Mouse (Mus musculus) layer of hippocampus, adult 9-11 months (tissue): ENCODE results near the gene Dimt1.
A peak's percentile ranks its signal among the peaks of the same experiment; 100 is the strongest.
"Not testable (repeated sequence)": the region's sequence is repeated elsewhere in the genome, so short reads cannot be mapped to it uniquely, and the experiment has no call there.

ENCODE experiments used
- DNase-seq: peaks from one replicate; pipeline ENCODE4 v3.0.0; 2022

Gene Dimt1

DNA sequence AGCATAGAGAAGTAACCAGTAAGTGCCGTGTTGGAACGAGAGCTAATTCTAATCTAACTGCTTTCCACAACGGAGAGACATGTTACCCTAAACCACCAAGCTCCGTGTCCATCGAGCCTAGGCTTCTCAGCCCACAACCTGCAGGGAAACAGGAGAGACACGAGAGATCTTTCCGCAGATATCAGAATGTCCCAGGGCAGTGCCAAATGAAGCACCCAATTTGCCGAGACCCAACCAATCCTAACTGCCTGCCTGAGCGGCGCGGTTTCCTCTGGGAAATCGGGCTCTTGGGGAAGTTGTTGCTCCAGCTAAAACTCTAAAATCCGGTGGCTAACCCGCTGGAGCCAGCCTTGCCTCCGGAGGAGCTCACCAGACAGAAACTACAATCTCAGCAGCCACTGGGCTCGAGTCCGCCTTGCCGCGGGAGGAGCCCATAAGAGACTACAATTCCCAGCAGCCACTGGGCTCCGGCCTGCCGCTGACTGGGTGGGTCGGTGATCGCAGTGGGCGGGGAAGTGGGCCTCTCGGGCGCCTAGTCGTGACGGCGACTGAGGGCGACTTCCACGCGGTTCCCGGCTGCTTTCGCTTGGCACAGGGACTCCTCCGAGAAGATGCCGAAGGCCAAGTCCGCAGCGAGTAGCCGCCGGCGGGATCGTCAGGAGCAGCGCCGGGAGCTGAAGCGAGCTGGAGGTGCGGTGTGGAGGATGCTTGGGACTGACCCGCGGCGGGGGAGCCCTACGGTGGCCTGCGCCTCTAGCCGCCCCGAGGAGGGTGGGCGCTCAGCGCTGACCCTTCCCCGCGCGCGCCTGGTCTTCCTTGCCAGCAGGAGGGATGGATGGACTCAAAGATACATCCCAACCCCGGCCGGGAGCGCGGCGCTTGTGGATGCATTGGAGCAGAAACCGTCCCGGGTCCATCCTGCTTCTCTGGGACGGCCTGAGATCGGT is at the start of gene Dimt1:
Gene Dimt1 (plus strand): TSS at position 534 of the 947 bp plus-strand sequence.
- peak; percentile 96 for DNase-seq

DNA sequence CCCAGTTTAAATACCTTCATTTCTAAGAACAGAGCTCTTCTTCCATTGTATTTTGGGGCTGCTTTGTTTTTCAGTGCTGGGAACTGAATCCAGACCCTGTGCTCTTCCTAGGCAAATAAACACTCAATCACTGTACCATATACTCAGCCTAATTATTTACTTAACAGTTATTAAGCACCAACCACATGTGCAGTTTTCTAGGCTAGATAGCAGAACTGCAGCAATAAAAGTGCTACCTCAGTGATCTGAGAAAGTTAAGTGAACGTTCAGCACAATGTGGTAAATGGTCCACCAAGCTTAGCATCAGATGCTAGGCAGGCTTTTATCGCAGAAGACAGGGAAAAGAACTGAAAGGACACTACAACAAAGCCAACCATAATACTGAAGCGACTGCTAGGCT is 42.3 kb upstream of the Dimt1 start:
- no peak for DNase-seq

GRCm38 (mm10) chr13:106905154-106905553 is 41.8 kb upstream of the Dimt1 start:
- DNase-seq: not testable (repeated sequence)

DNA sequence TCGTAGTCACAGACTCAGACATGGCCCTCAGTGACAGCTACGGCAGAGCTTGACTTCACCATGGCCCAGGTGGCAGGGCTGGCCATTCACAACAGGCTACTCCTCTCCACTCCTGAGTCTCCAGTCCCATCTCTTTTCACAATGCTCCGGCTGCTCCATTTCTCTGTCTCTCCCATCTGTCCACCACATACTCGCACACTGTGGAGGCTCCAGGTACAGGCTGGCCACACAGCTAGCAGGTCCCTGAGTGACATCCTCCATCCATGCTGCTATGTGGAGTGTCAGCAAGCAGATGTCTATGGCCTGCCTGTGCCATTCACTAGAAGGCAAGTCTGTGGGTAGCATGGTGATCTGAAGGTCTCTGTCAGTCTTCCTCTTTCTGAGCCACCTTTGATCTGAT is 39.7 kb upstream of the Dimt1 start:
- no peak for DNase-seq

DNA sequence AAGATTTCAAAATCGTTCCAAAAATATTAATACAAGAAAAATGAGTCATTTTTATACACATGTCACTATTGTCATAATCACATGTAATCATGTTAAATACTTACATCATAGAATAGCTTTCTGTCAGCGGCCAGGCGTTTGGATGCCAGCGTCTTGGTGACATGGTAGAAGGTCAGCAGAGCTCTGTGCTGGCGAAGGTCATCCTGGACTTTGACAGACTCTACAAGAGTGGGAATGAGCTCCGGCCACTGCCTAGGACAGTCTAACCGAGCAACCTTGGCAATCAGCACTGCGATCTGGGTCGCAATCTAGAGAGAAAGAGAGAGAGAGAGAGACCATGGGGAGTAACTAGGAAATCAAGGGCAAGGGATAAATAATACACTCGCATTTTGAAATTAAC is 36.8 kb upstream of the Dimt1 start:
- no peak for DNase-seq

DNA sequence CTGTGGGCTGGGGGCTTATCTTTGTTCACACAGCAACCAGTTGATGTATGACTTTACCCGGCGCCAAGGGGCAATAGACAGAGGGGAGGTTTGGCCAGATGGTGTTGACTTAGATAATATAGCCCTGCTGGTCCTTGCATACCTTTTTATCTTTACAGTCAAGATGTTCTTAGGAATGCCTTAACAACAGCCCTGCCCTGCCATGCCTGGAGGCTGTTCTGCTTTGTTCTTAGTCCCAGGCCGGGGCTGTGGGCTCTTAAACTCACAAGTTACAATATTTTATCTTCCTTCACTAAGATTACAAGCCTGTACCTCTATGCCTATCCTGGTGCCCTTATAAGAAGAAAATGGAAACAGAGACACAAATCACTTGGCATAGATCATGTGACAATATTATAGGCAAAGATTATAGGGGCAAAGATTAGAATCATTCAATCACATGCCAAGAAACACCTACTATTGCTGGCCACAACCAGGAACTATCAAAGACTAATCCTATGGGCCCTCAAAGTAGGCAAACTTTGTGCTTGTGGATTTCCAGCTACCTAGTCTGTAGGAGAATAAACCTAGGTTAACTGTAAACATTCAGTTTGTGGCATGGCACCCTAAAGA is 33.7 kb upstream of the Dimt1 start:
- no peak for DNase-seq

GRCm38 (mm10) chr13:106918322-106919050 is 28.4 kb upstream of the Dimt1 start:
- DNase-seq: no peak

DNA sequence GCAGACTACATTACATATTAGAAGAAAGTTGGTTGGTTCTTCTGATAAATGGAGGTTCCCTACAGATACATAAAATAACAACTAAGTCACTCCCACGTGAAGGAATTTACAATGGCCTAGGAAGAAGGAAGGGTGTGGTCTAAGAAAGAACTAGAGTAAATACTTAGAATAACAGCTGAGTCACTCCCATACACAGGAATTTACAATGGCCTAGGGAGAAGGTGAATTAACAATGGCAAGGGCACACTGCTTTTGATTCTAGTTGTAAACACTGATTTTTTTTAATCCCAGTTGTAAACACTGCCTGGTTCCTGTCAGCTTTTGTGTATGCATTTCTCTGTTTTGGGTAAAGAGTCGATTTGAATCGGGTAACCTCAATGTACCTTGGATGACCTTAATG is 21.0 kb upstream of the Dimt1 start:
- DNase-seq: not testable (repeated sequence)

DNA sequence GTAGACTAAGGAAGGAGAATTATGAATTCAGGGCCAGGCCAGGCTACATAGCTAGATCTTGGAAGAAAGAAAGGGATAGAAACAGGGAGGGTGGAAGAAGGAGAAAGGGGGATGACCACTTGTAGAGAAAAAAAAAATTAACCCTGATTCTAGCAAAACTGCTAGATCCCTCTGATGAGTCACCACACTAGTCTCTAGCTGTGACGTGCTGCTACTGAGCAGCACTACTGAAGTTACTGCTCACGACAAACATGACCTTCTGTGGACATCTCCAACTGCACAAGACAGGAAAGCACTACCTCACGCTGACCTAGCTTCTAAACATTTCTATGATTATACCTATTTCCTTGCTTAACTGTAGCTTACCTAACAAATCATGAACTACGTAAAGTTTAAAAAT is 18.6 kb upstream of the Dimt1 start:
- no peak for DNase-seq

DNA sequence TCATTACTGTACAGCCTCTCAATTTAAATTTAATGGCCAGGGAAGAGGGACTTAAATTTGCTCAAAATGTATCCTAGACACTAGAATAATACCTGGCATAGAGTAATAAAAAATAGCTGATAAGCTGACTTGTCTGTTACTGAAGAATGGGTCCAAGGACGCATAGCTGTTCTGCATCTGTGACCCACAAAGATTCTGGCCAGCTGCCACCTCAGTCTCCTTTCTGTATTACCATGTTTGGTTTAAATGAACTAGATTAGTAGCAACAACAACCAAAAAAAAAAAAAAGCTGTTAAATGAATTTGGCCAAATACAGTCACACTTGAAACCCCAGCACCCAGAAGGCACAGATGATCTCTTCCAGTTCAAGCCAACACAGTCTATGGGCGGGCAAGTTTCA is 17.7 kb upstream of the Dimt1 start:
- no peak for DNase-seq

- DNase-seq: no peak
These were observed 11.1 kb upstream of the Dimt1 start for GRCm38 (mm10) chr13:106935871-106936255.

- DNase-seq: peak; percentile 94
These were observed 10.4 kb upstream of the Dimt1 start, which contains the start of gene Ipo11 for GRCm38 (mm10) chr13:106936256-106937137. Gene Ipo11, minus strand, starts transcription at chr13:106936958.

DNA sequence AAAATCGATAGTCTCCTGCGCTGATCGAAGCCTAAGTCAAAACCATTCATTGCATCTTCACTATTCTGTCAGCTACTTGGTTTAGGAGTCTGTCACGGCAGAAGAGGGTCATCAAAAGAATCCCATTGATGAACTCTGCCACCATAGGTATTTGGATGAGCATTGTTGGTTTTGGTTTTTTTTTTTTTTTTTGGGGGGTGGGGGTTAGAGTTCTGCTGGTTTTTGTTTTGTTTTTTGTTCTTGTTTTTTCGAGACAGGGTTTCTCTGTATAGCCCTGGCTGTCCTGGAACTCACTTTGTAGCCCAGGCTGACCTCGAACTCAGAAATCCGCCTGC is 9.8 kb upstream of the Dimt1 start:
- DNase-seq: no peak

DNA sequence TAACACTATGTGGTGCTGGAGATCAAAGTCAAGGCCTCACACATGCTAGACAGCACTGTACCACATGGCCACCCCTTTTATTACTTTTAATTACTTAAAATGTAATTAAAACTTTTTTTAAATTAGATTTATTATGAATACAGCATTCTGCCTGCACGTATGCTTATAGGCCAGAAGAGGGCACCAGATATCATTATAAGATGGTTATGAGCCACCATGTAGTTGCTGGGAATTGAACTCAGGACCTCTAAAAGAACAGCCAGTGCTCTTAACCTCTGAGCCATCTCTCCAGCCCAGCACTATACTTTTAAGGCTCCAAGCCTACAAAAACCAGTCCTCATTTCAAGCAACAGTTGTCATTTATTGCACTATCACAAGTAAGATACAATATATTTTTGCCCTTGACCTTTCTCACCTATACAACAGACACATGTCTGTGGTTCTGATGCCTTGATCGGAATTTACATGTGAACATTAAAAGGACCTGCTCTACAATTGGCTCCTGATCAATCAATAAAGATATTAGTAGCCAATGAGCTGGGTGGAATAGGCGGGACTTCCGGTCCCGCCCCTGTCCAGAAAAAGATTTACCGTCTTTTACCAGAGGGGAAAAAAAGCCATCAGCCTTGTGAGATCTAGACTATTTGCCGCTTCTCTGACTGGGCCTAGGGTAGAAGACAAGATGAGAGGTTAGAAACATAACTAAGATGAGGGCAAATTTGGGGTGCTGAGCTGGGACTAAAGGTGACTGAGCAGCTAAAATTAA is 5.5 kb upstream of the Dimt1 start:
- DNase-seq: no peak

- no peak for DNase-seq
These were observed 4.2 kb upstream of the Dimt1 start for GRCm38 (mm10) chr13:106942721-106943120.

DNA sequence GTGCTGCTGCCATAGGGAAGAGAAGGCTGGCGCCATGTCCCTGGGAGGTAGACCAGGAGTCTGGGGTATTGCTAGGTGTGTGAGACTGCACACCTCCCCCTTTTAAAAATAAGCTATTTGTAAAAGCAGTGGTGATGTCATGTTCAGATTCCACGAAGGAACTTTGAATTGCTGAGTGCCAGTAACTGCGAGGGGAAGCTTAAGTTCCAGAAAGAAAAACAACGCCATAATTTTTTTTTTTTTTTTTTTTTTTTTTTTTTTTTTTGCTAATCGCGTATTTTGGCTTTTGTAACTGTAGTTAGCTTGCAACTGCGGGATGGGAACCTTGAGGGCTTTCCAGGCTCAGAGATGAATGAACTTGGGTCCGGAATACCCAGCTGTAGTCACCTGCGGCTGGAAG is 1.4 kb upstream of the Dimt1 start:
- no peak for DNase-seq

- no peak for DNase-seq
These were observed 656 bp downstream of the Dimt1 start for GRCm38 (mm10) chr13:106947583-106947982.

- DNase-seq: no peak
These were observed 8.0 kb downstream of the Dimt1 start for GRCm38 (mm10) chr13:106954880-106955279.

GRCm38 (mm10) chr13:106957554-106957953 is 10.6 kb downstream of the Dimt1 start:
- DNase-seq: no peak

DNA sequence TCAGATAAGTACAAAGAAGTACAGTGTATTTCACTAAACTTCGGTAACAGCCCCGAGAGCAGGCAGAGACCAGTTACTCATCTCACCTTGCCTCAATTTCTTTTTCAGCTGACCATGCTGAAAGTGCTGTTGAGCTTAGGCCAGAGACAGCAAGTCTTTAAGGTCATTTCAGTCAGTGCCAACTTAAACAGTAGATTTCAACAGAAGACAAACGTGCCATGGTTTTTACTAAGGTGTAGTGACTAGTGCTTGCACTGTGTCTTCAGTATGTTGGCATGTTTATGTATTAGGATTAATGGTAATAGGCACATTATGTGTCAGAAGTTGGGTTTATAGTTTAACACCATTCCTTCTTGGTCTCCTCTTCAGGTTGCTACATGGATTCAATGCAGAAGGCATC is 11.4 kb downstream of the Dimt1 start:
- no peak for DNase-seq

DNA sequence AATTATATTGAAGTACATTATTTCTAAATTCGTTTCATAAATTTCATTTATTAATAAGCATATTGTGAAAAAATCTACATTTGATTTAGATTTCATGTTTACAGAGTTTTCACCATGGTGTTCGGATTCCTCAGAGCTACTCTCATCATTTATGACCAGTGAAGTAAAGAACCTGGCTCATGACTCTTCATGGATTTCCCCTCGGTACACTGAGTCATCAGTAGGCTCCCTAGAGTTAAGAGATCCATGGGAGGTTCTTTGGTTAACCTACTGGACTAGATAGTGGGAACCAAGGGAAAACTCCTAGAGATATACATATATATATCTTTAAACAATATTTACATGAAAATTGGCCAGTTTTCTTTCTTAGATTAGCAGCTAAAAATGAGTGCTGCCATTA is 13.6 kb downstream of the Dimt1 start:
- no peak for DNase-seq

DNA sequence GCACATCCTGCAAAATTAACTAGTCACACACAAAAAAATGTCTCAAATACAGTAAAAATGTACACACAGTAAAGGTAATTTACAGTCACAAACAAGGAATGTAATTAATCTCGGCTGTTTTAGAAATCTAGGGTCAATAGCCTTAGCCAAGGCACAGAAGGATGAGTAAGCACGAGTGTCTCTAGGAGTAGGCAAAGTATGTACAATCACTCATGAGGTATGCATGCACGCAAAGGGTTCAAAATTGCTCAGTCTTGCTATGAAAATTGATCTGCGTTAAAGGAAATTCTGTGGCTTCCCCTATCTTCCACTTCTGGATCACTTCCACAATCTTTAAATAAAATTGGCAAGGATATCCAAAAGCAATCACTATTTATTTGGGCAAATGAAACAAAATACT is 14.6 kb downstream of the Dimt1 start:
- no peak for DNase-seq
